Mouse (Mus musculus) C2C12 (cell line): ENCODE results near the gene Pbxip1. TPM values are rescaled to one million over a fixed set of nuclear protein-coding genes. Genes with fewer than 3 reads are reported as not detected.

Experiments used
- H3K27me3 ChIP-seq: one replicate; pipeline ENCODE4 v1.6.1; 2011; ENCODE audit not compliant: control insufficient read depth, insufficient read depth, insufficient read length
- H3K36me3 ChIP-seq: one replicate; pipeline ENCODE4 v1.6.1; 2011; ENCODE audit not compliant: control insufficient read depth, insufficient read depth
- H3K4me3 ChIP-seq: one replicate; pipeline ENCODE4 v1.5.1; 2011; ENCODE audit warnings: mild to moderate bottlenecking, control low read depth; ENCODE audit not compliant: poor library complexity, insufficient read depth, severe bottlenecking
- H3K79me2 ChIP-seq: one replicate; pipeline ENCODE4 v1.6.1; 2011; ENCODE audit not compliant: control insufficient read depth, insufficient read depth
- H3K79me3 ChIP-seq: one replicate; pipeline ENCODE4 v1.6.1; 2011; ENCODE audit warnings: low read depth, control low read depth
- H3ac ChIP-seq: one replicate; pipeline ENCODE3; 2011; ENCODE audit warnings: low read depth; ENCODE audit not compliant: control insufficient read depth, insufficient read length
- CEBPB ChIP-seq: IDR thresholded peaks from one replicate; pipeline ENCODE4 v1.6.1; 2011; ENCODE audit warnings: low read depth, mild to moderate bottlenecking, control low read depth, moderate library complexity
- CTCF ChIP-seq: IDR thresholded peaks from one replicate; pipeline ENCODE4 v1.5.1; 2011; ENCODE audit not compliant: control insufficient read depth, insufficient read depth, insufficient read length
- FOSL1 ChIP-seq: IDR thresholded peaks from one replicate; pipeline ENCODE4 v1.8.0; 2011; ENCODE audit warnings: mild to moderate bottlenecking, low read length; ENCODE audit not compliant: poor library complexity, insufficient read depth, severe bottlenecking
- MAX ChIP-seq: IDR thresholded peaks from one replicate; pipeline ENCODE4 v1.6.1; 2011; ENCODE audit warnings: mild to moderate bottlenecking, control low read depth
- MYOD1 ChIP-seq: IDR thresholded peaks from one replicate; pipeline ENCODE4 v1.6.1; 2011; ENCODE audit warnings: low read depth; ENCODE audit not compliant: control insufficient read depth, insufficient read length
- MYOG ChIP-seq: IDR thresholded peaks from one replicate; pipeline ENCODE4 v1.6.1; 2011; ENCODE audit not compliant: control insufficient read depth, insufficient read length; ENCODE audit errors: extremely low read depth
- USF1 ChIP-seq: IDR thresholded peaks from one replicate; pipeline ENCODE4 v1.6.1; 2011; ENCODE audit warnings: low read depth, mild to moderate bottlenecking, control low read depth, moderate library complexity
- polyA plus RNA-seq: library from polyadenylated mRNA; unstranded; fragments of >200 nt; fragmentation: generic; extraction: Trizol; gene quantifications from one replicate; pipeline ENCODE4 v1.2.1, GENCODE M21; 2012; ENCODE audit warnings: missing spikeins

Gene Pbxip1
- polyA plus RNA-seq, 1 experiment: 34.6 TPM

GRCm38 (mm10) chr3:89458372-89458964, 22.0 kb downstream of the Pbxip1 start:
- Histone ChIP-seq H3K79me2 (no peaks in the 10 kb centered on the region), H3K36me3 (no peaks in the 10 kb centered on the region), H3K27me3 (no peaks in the 10 kb centered on the region), H3K4me3 (peak overlapping the region; percentile 46), H3K79me3 (no peaks in the 10 kb centered on the region), H3ac (no peak overlapping the region)
- TF ChIP-seq MYOG (no peak), MAX (no peak), USF1 (no peak), FOSL1 (no peak), CEBPB (no peak), MYOD1 (no peak), CTCF (no peak)

GRCm38 (mm10) chr3:89458965-89459807, 22.7 kb downstream of the Pbxip1 start:
- TF ChIP-seq USF1 (no peak), FOSL1 (no peak), CTCF (no peak), CEBPB (no peak), MAX (no peak), MYOG (no peak), MYOD1 (no peak)
- peak overlapping the region; percentile 60 for H3ac ChIP-seq
- H3K4me3 ChIP-seq: peak overlapping the region; percentile 46
- no peaks in the 10 kb centered on the region for H3K27me3 ChIP-seq
- H3K79me3 ChIP-seq: no peaks in the 10 kb centered on the region
- H3K36me3 ChIP-seq: no peaks in the 10 kb centered on the region
- H3K79me2 ChIP-seq: no peaks in the 10 kb centered on the region

GRCm38 (mm10) chr3:89468268-89468667, 31.8 kb downstream of the Pbxip1 start:
- no peak overlapping the region for H3K4me3 ChIP-seq
- H3K36me3 ChIP-seq: no peaks in the 10 kb centered on the region
- H3K79me3 ChIP-seq: no peaks in the 10 kb centered on the region
- H3K27me3 ChIP-seq: no peaks in the 10 kb centered on the region
- no peak for TF ChIP-seq CTCF
- H3ac ChIP-seq: no peak overlapping the region
- no peaks in the 10 kb centered on the region for H3K79me2 ChIP-seq

GRCm38 (mm10) chr3:89472280-89472679, 35.8 kb downstream of the Pbxip1 start:
- H3K36me3 ChIP-seq: no peaks in the 10 kb centered on the region
- H3ac ChIP-seq: no peak overlapping the region
- no peaks in the 10 kb centered on the region for H3K27me3 ChIP-seq
- TF ChIP-seq CEBPB (no peak), MYOG (no peak), CTCF (no peak), FOSL1 (no peak), USF1 (no peak), MAX (no peak), MYOD1 (no peak)
- no peaks in the 10 kb centered on the region for H3K79me2 ChIP-seq
- H3K79me3 ChIP-seq: no peaks in the 10 kb centered on the region
- H3K4me3 ChIP-seq: no peak overlapping the region

GRCm38 (mm10) chr3:89473838-89474237, 37.3 kb downstream of the Pbxip1 start:
- Histone ChIP-seq H3K27me3 (no peaks in the 10 kb centered on the region), H3K79me3 (no peaks in the 10 kb centered on the region), H3K79me2 (no peaks in the 10 kb centered on the region), H3ac (no peak overlapping the region), H3K36me3 (no peaks in the 10 kb centered on the region), H3K4me3 (no peak overlapping the region)
- TF ChIP-seq USF1 (no peak), FOSL1 (no peak), MAX (no peak), CEBPB (no peak), MYOG (no peak), MYOD1 (no peak), CTCF (no peak)

GRCm38 (mm10) chr3:89479055-89479454, 42.5 kb downstream of the Pbxip1 start:
- Histone ChIP-seq H3K4me3 (no peak overlapping the region), H3K27me3 (no peaks in the 10 kb centered on the region), H3K79me2 (no peaks in the 10 kb centered on the region), H3K79me3 (no peaks in the 10 kb centered on the region), H3K36me3 (no peaks in the 10 kb centered on the region), H3ac (no peak overlapping the region)
- no peak for TF ChIP-seq MAX
